Mouse (Mus musculus): Measurements from ENCODE around the gene Gpr141. TPM values are rescaled to one million over a fixed set of nuclear protein-coding genes. Genes with fewer than 3 reads are reported as not detected.
"Not testable (repeated sequence)": the region's sequence is repeated elsewhere in the genome, so short reads cannot be mapped to it uniquely, and the experiment has no call there.

Gpr141 gene
- polyA plus RNA-seq, 1 experiment from 2014 or later = not detected

DNA sequence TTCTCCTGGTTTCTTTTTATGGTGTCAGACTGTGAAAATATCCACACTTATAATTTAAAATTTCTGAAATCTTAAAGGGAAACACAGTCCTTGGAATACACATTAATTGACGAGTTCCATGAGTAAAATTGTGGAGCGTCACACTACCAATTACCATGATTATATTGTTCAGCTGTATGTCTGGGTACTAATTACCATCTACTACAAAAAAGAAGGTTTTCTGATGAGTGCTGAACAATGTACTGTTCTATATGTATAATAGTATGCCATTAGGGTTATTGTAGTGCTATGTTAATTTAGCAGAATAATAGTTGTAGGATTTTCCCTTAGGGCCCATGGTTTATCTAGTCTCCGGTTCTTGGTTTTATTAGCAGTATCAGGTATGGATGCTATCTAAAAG lies 29.1 kb downstream of the Gpr141 start:
- Histone ChIP-seq H3K4me1 (no peaks in the 10 kb centered on the region), H3K9me3 (no peaks in the 10 kb centered on the region), H3K36me3 (replicated peaks) (no peaks in the 10 kb centered on the region), H3K4me2 (no peak overlapping the region), H3K9ac (no peak overlapping the region), H3K27ac (no peak overlapping the region), H3K27me3 (no peaks in the 10 kb centered on the region), H3K4me3 (replicated peaks) (no peak overlapping the region)
- 0 out of 2 replicates have a peak, but pooled peaks have one; percentile 36 for ATAC-seq (ENCODE audit: low FRiP score)
- 76% methylated on average over 3 of the region's 3 CpGs for WGBS

DNA sequence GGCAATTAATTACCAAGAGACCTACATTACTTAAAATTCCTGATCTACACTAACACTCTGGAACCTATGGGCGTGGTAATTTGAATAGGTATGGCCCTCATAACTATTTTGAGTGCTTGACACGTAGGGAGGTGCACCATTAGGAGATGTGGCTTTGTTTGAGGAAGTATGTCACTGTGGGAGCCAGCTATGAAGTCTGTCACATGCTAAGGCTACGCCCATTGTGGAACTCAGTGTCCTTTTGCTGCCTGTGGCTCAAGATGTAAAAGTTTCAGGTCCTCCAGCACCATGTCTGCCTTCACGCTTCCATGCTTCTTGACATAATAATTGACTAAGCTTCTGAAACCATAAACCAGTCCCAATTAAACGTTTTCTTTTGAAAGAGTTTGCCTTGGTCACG lies 29.6 kb downstream of the Gpr141 start:
- H3K4me2 ChIP-seq = no peak overlapping the region
- no peaks in the 10 kb centered on the region for H3K36me3 ChIP-seq (replicated peaks)
- no peak for ATAC-seq (ENCODE audit: low FRiP score)
- H3K9ac ChIP-seq = no peak overlapping the region
- H3K4me1 ChIP-seq = no peaks in the 10 kb centered on the region
- H3K27ac ChIP-seq = no peak overlapping the region
- no peaks in the 10 kb centered on the region for H3K9me3 ChIP-seq
- H3K27me3 ChIP-seq = no peaks in the 10 kb centered on the region
- WGBS = 66% methylated on average over 6 of the region's 6 CpGs
- H3K4me3 ChIP-seq (replicated peaks) = no peak overlapping the region

DNA sequence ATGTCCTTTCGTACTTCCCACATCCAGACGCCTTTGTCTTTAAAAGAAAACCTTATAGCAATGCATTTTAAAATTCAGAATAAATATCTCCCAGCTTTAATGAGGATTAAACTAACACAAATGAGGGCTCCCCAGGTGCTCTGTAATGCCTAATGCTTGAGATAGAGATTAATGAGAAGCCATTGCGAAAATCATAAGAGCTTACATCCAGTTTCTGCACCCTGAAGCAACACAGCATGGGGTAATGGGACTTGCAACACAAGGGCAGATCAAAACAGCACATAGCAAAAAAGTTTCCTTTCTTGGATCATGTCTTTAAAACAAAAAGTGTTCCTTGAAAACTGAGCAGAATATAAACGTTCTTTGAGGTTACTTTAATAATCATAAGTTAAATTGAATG lies 30.3 kb downstream of the Gpr141 start:
- Histone ChIP-seq H3K4me1 (no peaks in the 10 kb centered on the region), H3K27me3 (no peaks in the 10 kb centered on the region), H3K9me3 (no peaks in the 10 kb centered on the region), H3K27ac (no peak overlapping the region), H3K4me3 (replicated peaks) (no peak overlapping the region), H3K4me2 (no peak overlapping the region), H3K36me3 (replicated peaks) (no peaks in the 10 kb centered on the region), H3K9ac (no peak overlapping the region)
- no peak for ATAC-seq (ENCODE audit: low FRiP score)
- 47% methylated on average over 4 of the region's 4 CpGs for WGBS

DNA sequence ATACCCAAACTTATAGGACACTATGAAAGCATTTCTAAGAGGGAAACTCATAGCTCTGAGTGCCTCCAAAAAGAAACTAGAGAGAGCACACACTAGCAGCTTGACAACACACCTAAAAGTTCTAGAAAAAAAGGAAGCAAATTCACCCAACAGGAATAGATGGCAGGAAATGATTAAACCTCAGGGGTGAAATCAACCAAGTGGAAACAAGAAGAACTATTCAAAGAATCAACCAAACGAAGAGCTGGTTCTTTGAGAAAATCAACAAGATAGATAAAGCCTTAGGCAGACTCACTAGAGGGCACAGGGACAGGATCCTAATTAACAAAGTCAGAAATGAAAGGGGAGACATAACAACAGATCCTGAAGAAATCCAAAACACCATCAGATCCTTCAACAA lies 36.1 kb downstream of the Gpr141 start:
- not testable (repeated sequence) for H3K27me3 ChIP-seq; H3K36me3 ChIP-seq (replicated peaks); H3K4me3 ChIP-seq (replicated peaks); H3K9me3 ChIP-seq; H3K27ac ChIP-seq; ATAC-seq (ENCODE audit: low FRiP score); H3K9ac ChIP-seq; H3K4me2 ChIP-seq; H3K4me1 ChIP-seq
- 43% methylated on average over 1 of the region's 1 CpGs for WGBS

DNA sequence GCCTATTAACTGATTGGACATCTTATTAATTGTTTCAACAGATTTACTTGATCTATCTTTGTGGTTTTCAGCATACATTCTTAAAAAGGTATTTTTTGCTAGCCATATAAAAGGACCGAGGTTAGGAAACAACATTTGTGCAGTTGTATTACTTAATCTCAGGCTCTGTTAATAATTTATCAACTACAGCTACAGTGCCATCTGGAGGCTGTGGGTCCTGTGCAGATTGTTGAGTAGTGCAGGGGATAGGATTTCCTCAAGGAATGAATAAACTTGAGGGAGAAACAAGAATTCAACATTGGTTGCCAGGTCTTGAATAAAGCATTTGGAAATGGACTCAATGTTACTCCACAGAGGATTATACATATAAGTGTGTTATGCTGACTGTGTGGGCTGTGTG lies 53.9 kb downstream of the Gpr141 start:
- Histone ChIP-seq H3K27ac (no peak overlapping the region), H3K9ac (no peak overlapping the region), H3K9me3 (no peaks in the 10 kb centered on the region), H3K27me3 (no peaks in the 10 kb centered on the region), H3K4me1 (no peaks in the 10 kb centered on the region), H3K4me2 (no peak overlapping the region), H3K4me3 (replicated peaks) (no peak overlapping the region), H3K36me3 (replicated peaks) (no peaks in the 10 kb centered on the region)
- 93% methylated on average over 1 of the region's 1 CpGs for WGBS
- ATAC-seq (ENCODE audit: low FRiP score) = no peak

DNA sequence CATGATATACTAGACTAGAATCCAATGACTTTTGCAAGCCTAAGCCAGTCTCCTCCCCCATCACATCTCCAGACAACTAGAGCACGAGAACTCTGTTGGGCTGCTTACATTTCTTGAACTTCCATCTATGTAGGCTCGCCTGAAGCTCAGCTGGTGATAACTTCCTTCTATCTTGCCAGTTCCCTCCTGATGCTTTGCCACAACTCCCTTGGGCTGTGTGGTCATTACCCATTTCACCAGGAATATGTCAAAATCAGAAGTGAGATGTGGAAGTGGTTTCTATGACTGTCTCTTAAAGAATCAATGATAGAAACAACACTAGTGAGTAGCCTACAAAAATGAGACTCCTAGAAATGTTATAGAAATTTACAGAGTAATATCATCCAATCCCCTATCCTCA lies 56.9 kb downstream of the Gpr141 start:
- Histone ChIP-seq H3K4me3 (replicated peaks) (no peak overlapping the region), H3K9ac (no peak overlapping the region), H3K9me3 (no peaks in the 10 kb centered on the region), H3K4me2 (no peak overlapping the region), H3K27ac (no peak overlapping the region), H3K4me1 (no peaks in the 10 kb centered on the region), H3K27me3 (no peaks in the 10 kb centered on the region), H3K36me3 (replicated peaks) (no peaks in the 10 kb centered on the region)
- WGBS = 82% methylated on average over 2 of the region's 2 CpGs
- no peak for ATAC-seq (ENCODE audit: low FRiP score)

DNA sequence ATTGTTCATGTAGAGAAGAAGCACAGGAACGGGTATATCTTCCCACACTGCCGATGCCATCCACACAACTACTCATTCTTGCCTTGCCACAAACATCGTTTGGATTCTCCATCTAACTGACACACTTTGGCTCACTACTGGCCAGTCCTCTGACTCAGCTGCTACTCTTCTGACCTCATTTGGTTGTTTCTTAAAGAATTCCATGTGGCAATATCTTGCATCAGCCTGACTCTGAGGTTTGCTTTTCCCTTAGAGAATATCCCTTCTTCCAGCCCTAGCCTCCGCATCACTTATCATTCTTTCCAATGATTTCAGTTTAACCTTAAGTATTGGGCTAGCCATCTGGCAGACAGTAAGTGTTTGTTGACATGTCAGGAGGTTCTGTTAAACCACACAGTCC lies 59.8 kb downstream of the Gpr141 start:
- 94% methylated on average over 4 of the region's 4 CpGs for WGBS
- no peak for ATAC-seq (ENCODE audit: low FRiP score)
- H3K9ac ChIP-seq = no peak overlapping the region
- H3K27ac ChIP-seq = no peak overlapping the region
- H3K4me1 ChIP-seq = no peaks in the 10 kb centered on the region
- no peak overlapping the region for H3K4me2 ChIP-seq
- H3K36me3 ChIP-seq (replicated peaks) = no peaks in the 10 kb centered on the region
- no peaks in the 10 kb centered on the region for H3K9me3 ChIP-seq
- H3K4me3 ChIP-seq (replicated peaks) = no peak overlapping the region
- no peaks in the 10 kb centered on the region for H3K27me3 ChIP-seq

DNA sequence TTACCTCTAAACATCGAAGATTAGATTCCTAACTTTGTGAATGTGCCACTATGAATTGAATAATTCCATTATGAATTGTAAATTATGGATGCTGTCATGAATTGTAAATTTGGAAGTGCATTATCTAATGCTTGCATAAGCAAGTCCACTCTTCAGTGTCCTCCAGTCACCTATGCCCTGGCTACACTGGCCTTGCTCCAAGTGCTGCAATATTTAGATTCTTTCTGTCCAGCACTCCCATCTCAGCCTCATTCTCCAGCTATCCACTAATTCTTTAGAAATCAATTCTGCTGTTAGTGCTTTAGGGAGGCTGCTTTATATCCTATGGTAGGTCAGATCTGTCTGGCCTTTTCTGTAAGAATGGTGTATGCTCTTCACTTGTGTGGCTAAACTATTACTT lies 60.8 kb downstream of the Gpr141 start:
- Histone ChIP-seq H3K4me1 (no peaks in the 10 kb centered on the region), H3K9me3 (no peaks in the 10 kb centered on the region), H3K27ac (no peak overlapping the region), H3K9ac (no peak overlapping the region), H3K4me3 (replicated peaks) (no peak overlapping the region), H3K36me3 (replicated peaks) (no peaks in the 10 kb centered on the region), H3K27me3 (no peaks in the 10 kb centered on the region), H3K4me2 (no peak overlapping the region)
- ATAC-seq (ENCODE audit: low FRiP score) = no peak
- 97% methylated on average over 1 of the region's 1 CpGs for WGBS

DNA sequence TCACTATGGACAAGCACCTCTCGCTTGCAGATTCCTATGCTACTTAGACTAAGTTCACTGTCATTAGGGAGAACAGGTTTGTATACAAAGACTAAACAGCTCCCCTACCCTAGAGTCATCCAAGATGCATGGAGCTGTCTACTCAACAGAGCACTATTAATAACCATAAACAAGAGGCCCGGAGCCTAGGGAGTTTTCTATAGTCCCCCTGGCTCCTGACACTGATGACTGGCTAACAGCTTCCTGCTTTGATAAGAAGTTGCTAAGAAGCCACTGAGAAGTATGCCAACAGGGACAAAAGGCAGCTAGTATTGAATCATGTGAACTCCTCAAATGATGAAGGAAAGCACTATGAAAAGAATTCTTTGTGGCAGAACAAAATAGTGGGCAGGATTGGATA lies 78.3 kb downstream of the Gpr141 start:
- no peaks in the 10 kb centered on the region for H3K36me3 ChIP-seq (replicated peaks)
- 58% methylated on average over 2 of the region's 2 CpGs for WGBS
- H3K27me3 ChIP-seq = no peaks in the 10 kb centered on the region
- H3K27ac ChIP-seq = no peak overlapping the region
- no peak overlapping the region for H3K4me3 ChIP-seq (replicated peaks)
- H3K9me3 ChIP-seq = no peaks in the 10 kb centered on the region
- H3K4me2 ChIP-seq = no peak overlapping the region
- H3K9ac ChIP-seq = no peak overlapping the region
- no peak for ATAC-seq (ENCODE audit: low FRiP score)
- H3K4me1 ChIP-seq = no peaks in the 10 kb centered on the region

DNA sequence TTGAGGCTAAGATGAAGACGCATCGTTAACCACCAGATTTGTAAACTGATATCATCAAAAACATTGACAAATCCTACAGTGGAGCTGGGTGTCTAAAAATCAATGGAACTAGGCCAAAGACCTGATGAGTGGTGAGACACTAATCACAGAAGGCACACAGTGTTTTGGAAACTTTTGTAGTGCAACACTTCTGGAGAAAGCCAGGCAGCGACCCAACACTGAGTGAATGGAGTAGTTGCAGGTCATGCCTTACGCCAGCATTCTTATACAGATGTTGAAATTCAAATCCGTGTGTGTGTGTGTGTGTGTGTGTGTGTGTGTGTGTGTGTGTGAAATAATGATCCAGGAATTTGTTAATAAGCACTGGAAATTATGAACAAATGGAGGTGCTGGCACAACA lies 79.5 kb downstream of the Gpr141 start:
- WGBS = 89% methylated on average over 5 of the region's 5 CpGs
- no peak for ATAC-seq (ENCODE audit: low FRiP score)
- Histone ChIP-seq H3K27me3 (no peaks in the 10 kb centered on the region), H3K4me2 (no peak overlapping the region), H3K36me3 (replicated peaks) (no peaks in the 10 kb centered on the region), H3K9me3 (no peaks in the 10 kb centered on the region), H3K4me1 (no peaks in the 10 kb centered on the region), H3K27ac (no peak overlapping the region), H3K4me3 (replicated peaks) (no peak overlapping the region), H3K9ac (no peak overlapping the region)

DNA sequence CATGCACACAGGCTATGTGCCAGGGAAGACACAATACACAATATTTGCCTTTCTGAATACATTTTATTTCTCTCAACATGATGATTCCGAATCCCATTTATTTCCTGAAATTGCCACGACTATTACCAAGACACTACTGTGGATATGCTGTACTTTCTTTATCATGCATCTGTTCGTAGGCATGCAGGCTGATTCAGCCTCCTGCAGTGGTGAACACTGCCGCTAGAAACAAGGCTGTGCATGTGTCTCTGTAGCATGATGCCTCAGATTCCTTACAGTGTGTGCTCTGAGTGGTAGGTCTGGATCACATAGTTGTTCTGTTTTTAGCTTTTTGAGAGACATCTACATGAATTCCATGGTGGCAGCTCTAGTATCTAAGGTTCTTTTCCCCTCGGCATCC lies 89.5 kb downstream of the Gpr141 start:
- H3K9me3 ChIP-seq = no peaks in the 10 kb centered on the region
- H3K27ac ChIP-seq = no peak overlapping the region
- no peak overlapping the region for H3K9ac ChIP-seq
- WGBS = 88% methylated on average over 5 of the region's 5 CpGs
- H3K4me3 ChIP-seq (replicated peaks) = no peak overlapping the region
- no peak for ATAC-seq (ENCODE audit: low FRiP score)
- no peaks in the 10 kb centered on the region for H3K4me1 ChIP-seq
- H3K4me2 ChIP-seq = no peak overlapping the region
- no peaks in the 10 kb centered on the region for H3K27me3 ChIP-seq
- H3K36me3 ChIP-seq (replicated peaks) = no peaks in the 10 kb centered on the region

DNA sequence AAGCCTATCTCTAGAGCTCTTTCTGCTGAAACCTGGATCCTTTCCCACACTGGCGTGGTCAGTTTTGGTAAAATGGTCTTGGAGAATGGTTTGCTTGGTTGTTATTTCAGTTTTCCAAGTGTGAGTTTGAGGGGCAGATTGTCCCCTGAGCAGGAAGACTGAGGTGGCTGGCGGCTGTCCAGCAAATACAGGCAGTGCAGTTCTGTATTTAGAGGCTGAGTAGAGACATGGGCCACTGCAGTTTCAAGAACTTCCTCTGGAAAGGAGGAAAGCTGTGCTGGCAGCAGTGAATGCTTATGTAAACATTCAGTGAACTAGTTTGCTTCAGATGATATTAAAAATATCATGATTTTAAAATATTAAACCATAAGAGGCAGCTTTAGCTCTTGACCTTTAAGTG lies 93.2 kb downstream of the Gpr141 start:
- no peak for ATAC-seq (ENCODE audit: low FRiP score)

DNA sequence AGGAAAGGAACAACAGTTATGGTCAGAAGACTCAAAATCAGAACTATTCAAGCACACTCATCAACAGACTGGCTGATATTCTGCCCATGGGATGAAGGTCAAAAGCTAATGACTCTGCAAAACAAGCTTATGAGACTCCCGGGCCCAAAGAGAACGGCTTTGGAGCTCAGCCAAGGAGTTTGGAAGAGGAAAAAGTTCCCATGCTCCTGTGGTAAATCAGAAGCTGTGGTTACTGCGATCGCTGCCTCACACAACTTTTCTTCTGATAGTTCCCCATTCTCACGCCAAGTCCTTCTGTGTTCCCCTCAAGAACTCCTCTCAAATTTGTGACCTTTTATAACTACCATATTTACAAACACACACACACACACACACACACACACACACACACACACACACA lies 105.1 kb downstream of the Gpr141 start:
- no peak for ATAC-seq (ENCODE audit: low FRiP score)
- Histone ChIP-seq H3K4me3 (replicated peaks) (no peak overlapping the region), H3K36me3 (replicated peaks) (no peaks in the 10 kb centered on the region), H3K27ac (no peak overlapping the region), H3K27me3 (no peaks in the 10 kb centered on the region), H3K9me3 (no peaks in the 10 kb centered on the region), H3K4me1 (peaks cover 3% of the 10 kb centered on the region; the same call in 1 of the 2 replicates), H3K4me2 (no peak overlapping the region), H3K9ac (no peak overlapping the region)
- 94% methylated on average over 5 of the region's 5 CpGs for WGBS

More for the DNA sequence above, 93.2 kb downstream of the Gpr141 start:
- Histone ChIP-seq H3K9ac (no peak overlapping the region), H3K36me3 (replicated peaks) (no peaks in the 10 kb centered on the region), H3K27ac (no peak overlapping the region), H3K4me2 (no peak overlapping the region), H3K4me1 (no peaks in the 10 kb centered on the region), H3K27me3 (no peaks in the 10 kb centered on the region), H3K9me3 (no peaks in the 10 kb centered on the region), H3K4me3 (replicated peaks) (no peak overlapping the region)
- 82% methylated on average over 2 of the region's 2 CpGs for WGBS

DNA sequence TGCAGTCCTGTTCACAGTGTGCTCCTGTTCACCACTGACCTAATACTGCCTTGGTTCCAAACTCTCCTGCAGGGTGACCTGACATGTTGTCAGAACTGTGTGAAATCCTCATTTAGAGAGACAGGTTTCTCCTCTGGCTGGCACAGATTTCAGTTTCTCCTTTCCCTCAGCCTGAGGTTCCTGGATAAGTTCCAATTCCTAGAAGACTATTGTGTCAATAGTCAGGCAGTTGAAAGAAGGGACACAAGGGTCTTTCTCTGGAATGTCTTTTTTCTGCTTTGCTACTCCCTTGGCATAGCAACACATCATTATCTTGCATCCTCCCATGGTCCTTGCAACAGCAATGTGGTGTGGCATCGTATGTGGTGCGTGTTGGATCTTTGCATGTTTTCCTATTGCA lies 106.9 kb downstream of the Gpr141 start:
- H3K9ac ChIP-seq = no peak overlapping the region
- H3K9me3 ChIP-seq = no peaks in the 10 kb centered on the region
- no peak; the same call in 1 of the 2 replicates for ATAC-seq (ENCODE audit: low FRiP score)
- whole genome bisulfite sequencing = 86% methylated on average over 2 of the region's 2 CpGs
- no peaks in the 10 kb centered on the region for H3K36me3 ChIP-seq (replicated peaks)
- no peak overlapping the region for H3K4me2 ChIP-seq
- no peak overlapping the region for H3K4me3 ChIP-seq (replicated peaks)
- H3K27me3 ChIP-seq = no peaks in the 10 kb centered on the region
- peaks cover 3% of the 10 kb centered on the region; the same call in 1 of the 2 replicates for H3K4me1 ChIP-seq
- no peak overlapping the region for H3K27ac ChIP-seq
